Mouse (Mus musculus): ENCODE measurements at regions not wholly inside any gene's neighbourhood (a gene's known extent, or its start where the extent isn't known, plus 50 kb on each side); places are given as distances from the start of the nearest gene placed in this dataset.

DNA sequence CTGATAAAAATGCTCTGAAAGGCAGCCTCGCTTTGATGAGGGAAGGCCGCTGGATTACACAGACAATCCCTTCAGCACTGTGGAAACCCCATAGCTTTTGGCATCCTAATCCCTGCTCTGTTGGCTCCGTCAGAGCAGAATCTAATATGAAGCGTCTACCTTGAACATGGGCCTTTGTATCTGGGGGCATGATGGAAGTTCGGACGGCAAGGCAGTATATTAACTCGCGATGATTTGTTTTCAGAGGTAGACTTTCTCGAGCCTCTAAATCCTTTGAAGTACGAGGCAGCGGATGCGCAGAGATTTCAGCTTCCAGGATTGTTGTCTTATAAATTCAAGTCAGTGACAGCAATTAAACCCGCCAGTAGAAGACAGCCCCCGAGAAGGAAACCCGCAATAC, 316.8 kb upstream of the 3110018I06Rik start:
- TF ChIP-seq GATA1 (IDR thresholded peaks at IDR 0.05; ENCODE audit: borderline replicate concordance, low read length) (no peak), FLI1 (IDR thresholded peaks at IDR 0.05; ENCODE audit: low read length) (no peak)
